Mouse (Mus musculus) forebrain, embryonic 11.5 days (tissue): ENCODE measurements around the gene Msh5. TPM values are rescaled to one million over a fixed set of nuclear protein-coding genes. Genes with fewer than 3 reads are reported as not detected.

Source experiments
- ATAC-seq: fragments of 200-750 bp; cut with Nextera tagmentation; replicated peaks from 2 replicates; pipeline ENCODE4 v1.8.0; 2017; ENCODE audit warnings: moderate TSS enrichment; ENCODE audit not compliant: low FRiP score
- DNase-seq: peaks from one replicate; pipeline ENCODE4 v3.0.0-alpha.2; 2017; ENCODE audit warnings: low spot score
- H3K27ac ChIP-seq: fragments of 300-500 bp; sonication (generic); 2 replicates; pipeline ENCODE4 v1.5.1; 2014; ENCODE audit warnings: low read depth, low read length
- H3K27me3 ChIP-seq: fragments of 300-500 bp; sonication (generic); 2 replicates; pipeline ENCODE4 v1.6.1; 2014; ENCODE audit warnings: mild to moderate bottlenecking, low read length, mixed read lengths; ENCODE audit not compliant: control insufficient read depth, insufficient read depth
- H3K36me3 ChIP-seq: fragments of 300-500 bp; sonication (generic); 2 replicates; pipeline ENCODE4 v1.6.1; 2014; ENCODE audit warnings: mild to moderate bottlenecking, low read length, moderate library complexity, mixed read lengths; ENCODE audit not compliant: control insufficient read depth, insufficient read depth
- H3K4me1 ChIP-seq: fragments of 300-500 bp; sonication (generic); replicated peaks from 2 replicates; pipeline ENCODE4 v1.6.1; 2014; ENCODE audit warnings: low read length, mixed read lengths; ENCODE audit not compliant: control insufficient read depth, insufficient read depth
- H3K4me2 ChIP-seq: fragments of 300-500 bp; sonication (generic); 2 replicates; pipeline ENCODE4 v1.6.1; 2014; ENCODE audit warnings: low read depth, mild to moderate bottlenecking, low read length, moderate library complexity, mixed read lengths; ENCODE audit not compliant: severe bottlenecking
- H3K4me3 ChIP-seq: fragments of 300-500 bp; sonication (generic); 2 replicates; pipeline ENCODE4 v1.5.1; 2014; ENCODE audit warnings: low read depth, low read length
- H3K9ac ChIP-seq: fragments of 300-500 bp; sonication (generic); 2 replicates; pipeline ENCODE4 v1.6.1; 2014; ENCODE audit warnings: low read length
- H3K9me3 ChIP-seq: fragments of 300-500 bp; sonication (generic); 2 replicates; pipeline ENCODE4 v1.6.1; 2016; ENCODE audit warnings: low read length, mixed read lengths; ENCODE audit not compliant: control insufficient read depth
- WGBS: fragments of 180-500 bp; shearing (Covaris S2); extraction: QIAGEN DNeasy Blood & Tissue Kit; methylation state at CpG from one replicate; pipeline ENCODE4 v1.1.7; 2014; 5-methylcytosine and 5-hydroxymethylcytosine counted together
- polyA plus RNA-seq: library from polyadenylated mRNA; unstranded; fragments of >200 nt; fragmentation: Nextera tagmentation; extraction: Ambion mirVana; gene quantifications from 2 replicates; pipeline ENCODE4 v1.2.1, GENCODE M21; 2014

The Msh5 gene
- polyA plus RNA-seq, 1 experiment from 2014 or later, result 7.9 TPM

GRCm38 (mm10) chr17:35052271-35052798 is 5.8 kb upstream of the Msh5 start:
- no peaks in the 10 kb centered on the region; the same call in none of the 2 replicates for H3K9me3 ChIP-seq
- peak overlapping the region; percentile 74 for H3K9ac ChIP-seq
- WGBS, result 87% methylated on average over 12 of the region's 12 CpGs
- H3K36me3 ChIP-seq, result peaks cover 11% of the 10 kb centered on the region
- peaks cover 25% of the 10 kb centered on the region for H3K4me1 ChIP-seq
- peak overlapping the region; percentile 91 for H3K27ac ChIP-seq
- H3K27me3 ChIP-seq, result no peaks in the 10 kb centered on the region
- peak overlapping the region; percentile 58; the same call in 1 of the 2 replicates for H3K4me3 ChIP-seq
- DNase-seq (no peak), ATAC-seq (no peak)
- peak overlapping the region; percentile 88 for H3K4me2 ChIP-seq

- Histone ChIP-seq H3K4me1 (peaks cover 29% of the 10 kb centered on the region), H3K9me3 (no peaks in the 10 kb centered on the region; the same call in none of the 2 replicates), H3K27me3 (no peaks in the 10 kb centered on the region), H3K9ac (peak overlapping the region; percentile 74), H3K36me3 (peaks cover 11% of the 10 kb centered on the region), H3K4me2 (peak overlapping the region; percentile 88), H3K27ac (peak overlapping the region; percentile 91), H3K4me3 (peak overlapping the region; percentile 58)
- DNase-seq (peak; percentile 81), ATAC-seq (peak; percentile 43)
- 2% methylated on average over 21 of the region's 21 CpGs for WGBS
Observed at GRCm38 (mm10) chr17:35051156-35052086, 4.9 kb upstream of the Msh5 start.

- peak overlapping the region; percentile 79 for H3K9ac ChIP-seq
- H3K4me1 ChIP-seq, result peaks cover 32% of the 10 kb centered on the region
- DNase-seq, result peak; percentile 82
- H3K4me2 ChIP-seq, result peak overlapping the region; percentile 88
- H3K4me3 ChIP-seq, result peak overlapping the region; percentile 58
- WGBS, result 2% methylated on average over 27 of the region's 27 CpGs
- H3K27ac ChIP-seq, result peak overlapping the region; percentile 86
- no peaks in the 10 kb centered on the region for H3K27me3 ChIP-seq
- no peak for ATAC-seq
- H3K9me3 ChIP-seq, result no peaks in the 10 kb centered on the region; the same call in none of the 2 replicates
- peaks cover 5% of the 10 kb centered on the region for H3K36me3 ChIP-seq
Observed at GRCm38 (mm10) chr17:35050126-35050750, 3.7 kb upstream of the Msh5 start.

GRCm38 (mm10) chr17:35049561-35050016 is 3.0 kb upstream of the Msh5 start, which contains the start of gene Clic1:
Gene Clic1, plus strand, starts transcription at chr17:35049966.
- H3K36me3 ChIP-seq, result peaks cover 5% of the 10 kb centered on the region
- ATAC-seq (peak; percentile 5; the same call in 1 of the 2 replicates), DNase-seq (peak; percentile 88)
- 1% methylated on average over 11 of the region's 11 CpGs for WGBS
- no peaks in the 10 kb centered on the region; the same call in none of the 2 replicates for H3K9me3 ChIP-seq
- H3K27ac ChIP-seq, result peak within 1 kb of the TSS; percentile 86
- H3K9ac ChIP-seq, result peak within 1 kb of the TSS; percentile 79
- H3K4me1 ChIP-seq, result peaks cover 32% of the 10 kb centered on the region
- no peaks in the 10 kb centered on the region for H3K27me3 ChIP-seq
- H3K4me2 ChIP-seq, result peak within 1 kb of the TSS; percentile 88
- peak within 1 kb of the TSS; percentile 58 for H3K4me3 ChIP-seq

- H3K4me3 ChIP-seq, result no peak overlapping the region
- H3K4me1 ChIP-seq, result peaks cover 32% of the 10 kb centered on the region
- no peaks in the 10 kb centered on the region; the same call in 1 of the 2 replicates for H3K9me3 ChIP-seq
- WGBS, result 79% methylated on average over 5 of the region's 5 CpGs
- H3K27ac ChIP-seq, result peak overlapping the region; percentile 86
- ATAC-seq, result no peak
- H3K36me3 ChIP-seq, result peaks cover under 1% of the 10 kb centered on the region; the same call in 1 of the 2 replicates
- H3K4me2 ChIP-seq, result peak overlapping the region; percentile 88; the same call in 1 of the 2 replicates
- DNase-seq, result peak; percentile 43
- peak overlapping the region; percentile 79; the same call in 1 of the 2 replicates for H3K9ac ChIP-seq
- no peaks in the 10 kb centered on the region for H3K27me3 ChIP-seq
Observed at GRCm38 (mm10) chr17:35048932-35049440, 2.4 kb upstream of the Msh5 start.

GRCm38 (mm10) chr17:35048149-35048931 is 1.8 kb upstream of the Msh5 start:
- Histone ChIP-seq H3K27ac (no peak overlapping the region), H3K9me3 (no peaks in the 10 kb centered on the region), H3K27me3 (no peaks in the 10 kb centered on the region), H3K4me2 (0 out of 2 replicates have a peak overlapping the region, but pooled peaks have one; percentile 18), H3K4me1 (peaks cover 32% of the 10 kb centered on the region), H3K4me3 (no peak overlapping the region), H3K36me3 (no peaks in the 10 kb centered on the region), H3K9ac (peak overlapping the region; percentile 27; the same call in 1 of the 2 replicates)
- 46% methylated on average over 11 of the region's 11 CpGs for WGBS
- ATAC-seq (no peak), DNase-seq (no peak)

- Histone ChIP-seq H3K4me2 (no peak overlapping the region), H3K9me3 (no peaks in the 10 kb centered on the region), H3K27ac (peak overlapping the region; percentile 39; the same call in 1 of the 2 replicates), H3K27me3 (no peaks in the 10 kb centered on the region), H3K9ac (peak overlapping the region; percentile 25; the same call in 1 of the 2 replicates), H3K4me3 (no peak overlapping the region), H3K36me3 (no peaks in the 10 kb centered on the region), H3K4me1 (peaks cover 32% of the 10 kb centered on the region)
- no peak for DNase-seq
- no peak for ATAC-seq
- 50% methylated on average over 1 of the region's 1 CpGs for WGBS
Observed at GRCm38 (mm10) chr17:35047688-35048087, 1.1 kb upstream of the Msh5 start.
